Mouse (Mus musculus) WW6 (cell line): ENCODE data around the gene Asic4.

ENCODE experiments used
- DNase-seq: peaks from one replicate; pipeline ENCODE4 v3.0.0-alpha.2; 2013; ENCODE audit warnings: low read depth, low spot score

Gene Asic4

DNA sequence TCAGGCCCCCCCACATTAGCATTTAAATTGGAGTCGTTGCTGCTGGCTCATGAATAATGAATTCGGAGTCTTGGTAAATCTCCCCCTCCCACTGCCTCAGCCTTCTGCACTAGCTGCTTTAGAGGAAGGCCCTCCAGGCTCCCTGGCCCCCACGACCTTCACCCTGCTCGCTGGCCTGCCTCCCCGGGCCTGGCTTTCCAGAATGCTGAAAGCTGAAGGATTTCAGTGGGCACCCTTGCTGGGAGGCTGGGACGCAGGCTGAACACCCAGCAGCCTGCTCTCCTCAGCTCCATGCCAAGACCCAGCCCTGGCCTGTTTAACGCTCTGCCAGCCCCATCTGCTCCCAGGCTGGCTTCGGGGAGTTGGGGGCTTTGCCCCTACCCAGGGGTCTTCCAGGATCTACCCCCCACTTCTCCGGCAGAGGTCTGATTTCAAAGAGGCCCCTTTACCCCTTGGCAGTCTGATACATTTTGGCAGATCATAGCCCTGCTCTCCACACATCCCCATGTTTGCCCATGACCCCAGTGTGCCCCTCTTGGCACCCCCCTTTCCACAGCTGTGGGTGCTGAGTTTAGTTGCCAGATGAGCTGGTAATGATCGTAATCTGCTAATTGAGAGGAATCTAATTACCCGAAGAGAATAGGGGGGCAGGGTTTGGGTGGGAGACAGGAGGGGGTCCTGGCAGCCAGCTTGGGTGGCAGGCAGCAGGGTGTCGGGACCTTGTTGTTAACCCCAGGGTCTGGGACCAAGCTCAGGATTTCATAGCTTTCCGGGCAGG lies 6.8 kb upstream of the Asic4 start:
- no peak for DNase-seq

DNA sequence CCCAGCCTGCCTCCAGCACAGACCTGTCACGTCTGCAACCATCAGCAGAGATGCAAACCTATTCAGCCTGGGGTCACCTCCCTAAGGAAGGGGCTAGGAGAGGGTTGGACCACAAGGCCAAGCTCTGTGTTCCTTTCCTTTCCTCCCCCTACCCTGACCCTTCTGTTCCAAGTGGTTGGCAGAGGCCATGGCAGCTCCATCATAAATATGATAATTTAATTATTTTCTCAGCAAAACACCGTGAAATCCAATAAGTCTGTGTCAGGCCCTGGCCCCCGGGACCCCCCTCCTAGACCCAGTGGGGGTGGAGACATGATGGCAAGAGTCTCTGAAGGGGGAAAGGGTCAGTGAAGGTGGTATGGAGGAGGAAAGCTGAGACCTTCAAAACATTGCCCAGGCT lies 6.0 kb upstream of the Asic4 start:
- DNase-seq, result no peak

DNA sequence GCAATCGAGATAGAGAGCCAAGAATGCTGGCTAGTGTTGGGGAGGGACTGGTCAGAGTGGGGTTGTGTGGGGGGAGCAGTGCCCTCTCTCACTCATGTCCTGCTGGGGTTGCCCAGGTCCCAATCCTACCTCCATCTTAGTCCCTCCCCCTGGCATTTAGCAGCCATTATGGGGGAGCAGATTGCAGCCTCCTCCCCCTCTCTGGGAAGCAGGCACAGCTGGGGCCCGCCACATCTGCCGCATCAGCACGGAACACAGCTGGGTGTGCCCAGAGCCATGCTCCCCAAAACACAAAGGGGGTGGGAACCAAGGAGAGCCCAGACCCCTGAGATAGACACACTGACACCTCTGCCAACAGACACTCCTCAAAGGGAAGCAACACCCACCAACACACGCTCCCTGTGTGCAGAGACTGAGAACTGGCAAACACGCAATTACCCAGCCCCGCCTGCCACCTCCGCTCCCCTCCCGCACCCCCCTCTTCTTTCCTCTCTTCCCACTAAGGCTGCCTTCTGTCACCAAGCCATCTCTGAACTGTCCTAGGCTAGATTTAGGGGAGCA lies 5.0 kb upstream of the Asic4 start:
- no peak for DNase-seq

DNA sequence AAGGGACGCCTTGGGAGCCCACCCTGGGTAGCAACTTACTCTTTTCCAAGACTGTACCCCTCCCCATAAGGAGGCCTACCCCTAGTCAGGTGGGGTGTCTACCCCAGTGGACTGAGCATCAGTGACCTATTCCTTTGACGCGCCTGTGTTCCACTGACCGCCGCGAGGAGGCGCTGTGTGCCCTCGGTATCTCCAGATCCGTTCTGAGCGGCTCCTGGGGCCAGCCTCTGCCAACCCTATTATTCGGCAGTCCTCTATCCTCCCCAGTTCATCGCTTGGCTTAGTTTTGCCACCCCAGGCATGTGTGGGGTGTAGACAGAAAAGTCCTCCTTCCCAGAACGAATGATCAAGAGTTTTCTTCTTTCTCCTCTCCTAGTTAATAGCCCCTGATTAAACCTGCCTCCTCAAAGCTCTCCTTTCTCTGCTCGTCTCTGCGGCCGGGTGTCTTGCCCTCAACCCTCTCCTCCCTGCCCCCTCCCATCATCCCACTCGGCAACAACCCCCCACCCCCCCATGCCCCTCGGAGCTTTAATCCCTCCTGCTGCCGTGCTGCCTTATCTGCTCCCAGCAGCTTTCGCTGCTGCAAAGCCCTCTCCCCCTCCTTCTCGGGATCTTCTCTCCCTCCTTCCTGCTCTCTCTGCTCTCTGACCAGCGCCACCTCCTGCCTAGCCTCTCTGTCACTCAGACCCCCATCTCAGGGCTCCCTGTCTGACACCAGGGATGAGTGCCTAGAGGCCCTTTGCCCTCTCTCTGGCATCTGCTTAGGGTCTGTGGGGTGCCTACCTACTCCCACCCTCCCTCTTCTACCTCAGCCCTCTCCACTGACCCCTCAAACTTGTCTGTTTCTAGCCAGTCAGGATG lies 4.3 kb upstream of the Asic4 start:
- no peak for DNase-seq

DNA sequence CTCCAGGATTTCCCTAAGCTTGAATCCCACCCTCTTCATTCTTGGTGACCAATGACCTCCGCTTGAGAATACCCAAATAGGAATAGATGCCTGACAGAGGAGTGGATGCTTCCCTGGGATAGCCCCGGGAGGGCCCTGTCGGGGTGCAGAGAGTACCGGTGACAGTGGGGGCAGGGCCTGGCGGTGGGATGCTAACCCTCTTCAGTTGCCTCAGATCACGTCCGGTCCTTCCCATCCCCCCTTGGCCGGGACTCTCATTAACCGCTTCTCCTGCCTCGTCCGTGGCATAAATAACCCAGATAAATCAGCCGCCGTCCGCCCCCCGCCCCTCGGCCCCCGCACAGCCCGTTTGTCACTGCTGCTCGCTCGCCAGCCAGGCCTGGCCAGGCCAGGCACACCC lies 3.6 kb upstream of the Asic4 start:
- no peak for DNase-seq

DNA sequence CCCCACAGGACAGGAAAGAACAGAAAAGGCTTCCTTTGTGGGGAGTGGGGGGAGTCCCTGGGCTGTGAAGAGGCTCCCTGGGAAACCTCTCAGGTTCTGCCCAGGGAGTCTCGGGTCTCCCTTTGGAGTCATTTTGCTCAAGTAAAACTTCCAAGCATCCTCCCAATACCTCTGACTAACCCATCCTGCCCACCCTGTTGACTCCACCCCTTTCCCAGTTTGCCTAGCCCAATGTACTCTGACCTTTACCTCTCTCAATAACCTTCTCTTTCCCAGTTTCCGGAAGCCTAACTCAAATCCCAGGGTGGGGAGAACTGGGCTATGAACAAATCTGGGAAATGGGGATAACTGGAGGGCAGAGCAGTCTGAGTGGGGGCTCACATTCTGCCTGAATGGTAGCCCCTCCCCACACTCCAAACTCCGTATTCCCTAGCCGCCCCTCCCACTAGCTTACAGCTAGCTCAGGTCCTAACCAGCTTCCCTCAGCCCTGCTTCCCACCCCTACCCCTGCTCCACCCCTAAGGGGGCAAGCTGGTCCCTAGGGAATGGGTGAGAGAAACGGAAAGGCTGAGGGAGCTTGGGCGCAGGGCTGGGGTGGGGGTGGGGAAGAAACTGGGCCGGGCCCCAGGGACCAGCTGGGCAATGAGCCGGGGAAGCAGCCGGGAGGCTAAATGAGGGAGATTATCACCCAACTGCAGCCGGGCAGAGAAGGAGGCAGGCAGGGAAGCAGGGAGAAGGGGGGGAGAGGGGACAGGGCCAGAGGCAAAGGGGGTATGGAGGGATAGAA lies 2.8 kb upstream of the Asic4 start:
- no peak for DNase-seq

DNA sequence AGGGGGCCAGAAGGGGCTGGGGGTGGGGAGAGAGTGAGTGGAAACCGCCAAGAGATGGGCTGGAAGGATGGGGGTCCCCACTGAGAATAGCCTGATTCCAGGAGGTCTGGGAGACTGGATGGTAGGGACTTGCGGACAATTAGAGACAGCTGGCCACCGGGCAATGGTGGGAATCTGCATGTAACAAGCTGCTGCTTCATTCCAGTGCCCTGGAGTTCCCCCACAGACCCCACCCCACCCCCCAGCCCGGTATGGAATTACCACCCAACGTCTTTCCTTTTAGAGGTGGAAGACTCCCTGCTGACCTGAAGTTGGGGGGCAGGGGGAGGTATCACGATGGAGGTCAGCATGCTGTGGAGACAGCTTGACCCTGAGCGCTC lies 2.2 kb upstream of the Asic4 start:
- no peak for DNase-seq

DNA sequence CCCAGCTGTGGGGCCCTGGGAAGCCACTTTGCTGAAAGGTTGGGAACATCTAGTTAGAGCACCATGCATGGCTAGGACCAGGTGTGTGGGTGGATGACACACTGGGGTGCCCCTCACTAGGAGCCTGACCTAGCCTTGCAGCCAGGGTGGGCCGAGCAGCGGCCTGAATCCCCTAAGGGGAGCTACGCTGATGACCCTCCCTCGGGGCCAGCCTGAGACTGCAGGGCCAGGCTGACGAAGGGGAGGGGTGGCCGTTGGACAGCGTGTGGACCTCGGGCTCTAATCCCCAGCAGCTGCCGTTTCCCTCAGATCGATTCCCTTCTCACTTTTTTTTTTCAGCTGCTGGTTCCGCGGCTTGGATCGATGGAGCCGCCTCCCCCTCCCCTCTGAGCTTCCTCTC lies 1.3 kb upstream of the Asic4 start:
- DNase-seq, result no peak

DNA sequence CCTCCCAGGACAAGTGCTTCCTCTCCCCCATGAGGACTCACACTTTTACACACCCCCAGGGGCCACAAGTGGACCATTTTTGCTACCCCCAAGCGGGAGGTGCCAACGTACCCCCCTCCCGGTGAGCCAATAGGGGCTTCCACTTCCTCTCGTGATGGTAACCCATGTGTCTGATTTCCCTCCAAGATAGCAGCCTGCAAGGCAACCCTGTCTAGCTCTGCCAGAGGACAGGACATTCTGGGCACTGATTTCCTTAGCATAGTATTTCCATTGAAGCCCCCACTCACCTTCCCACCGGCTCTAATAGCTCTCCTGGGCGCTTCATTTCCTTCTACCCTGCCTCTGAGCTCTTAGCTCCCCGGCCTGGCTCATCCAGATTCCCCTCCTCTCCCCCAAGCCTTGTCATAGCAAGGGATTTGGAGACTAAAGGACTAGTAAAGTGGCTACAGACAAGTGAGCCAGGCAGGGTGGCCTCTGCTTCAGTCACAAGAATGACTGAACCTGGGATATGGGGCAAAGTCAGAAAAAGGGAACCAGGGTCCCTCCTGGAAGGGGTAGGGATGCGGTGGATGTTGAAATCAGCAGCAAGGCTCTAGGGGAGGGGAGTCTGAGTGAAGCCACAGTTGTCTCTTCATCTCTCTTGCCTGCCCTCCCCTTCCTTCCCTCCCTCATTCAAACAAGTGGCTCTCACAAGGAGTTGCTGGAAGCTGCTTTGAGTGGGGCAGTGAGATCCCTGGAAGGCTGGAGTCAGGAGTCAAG lies 680 bp upstream of the Asic4 start:
- DNase-seq, result no peak

DNA sequence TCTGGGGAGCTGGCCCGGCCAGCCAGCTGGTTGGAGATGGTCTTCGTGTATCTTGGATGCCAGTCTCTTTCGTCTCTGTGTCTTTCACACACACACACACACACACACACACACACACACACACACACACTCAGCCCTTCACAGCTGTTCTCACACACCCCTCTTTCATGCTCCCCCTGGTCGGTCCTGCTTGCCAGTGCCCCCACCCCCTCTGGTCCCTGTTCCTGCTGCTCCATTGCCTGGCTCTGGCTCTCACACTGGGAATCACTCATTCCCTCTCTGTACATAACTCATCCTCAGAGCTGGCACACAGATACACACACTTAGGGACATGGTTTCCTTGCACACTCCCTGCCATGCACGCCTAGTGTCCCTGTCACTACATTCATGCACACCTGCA lies 1.7 kb downstream of the Asic4 start:
- DNase-seq, result no peak

DNA sequence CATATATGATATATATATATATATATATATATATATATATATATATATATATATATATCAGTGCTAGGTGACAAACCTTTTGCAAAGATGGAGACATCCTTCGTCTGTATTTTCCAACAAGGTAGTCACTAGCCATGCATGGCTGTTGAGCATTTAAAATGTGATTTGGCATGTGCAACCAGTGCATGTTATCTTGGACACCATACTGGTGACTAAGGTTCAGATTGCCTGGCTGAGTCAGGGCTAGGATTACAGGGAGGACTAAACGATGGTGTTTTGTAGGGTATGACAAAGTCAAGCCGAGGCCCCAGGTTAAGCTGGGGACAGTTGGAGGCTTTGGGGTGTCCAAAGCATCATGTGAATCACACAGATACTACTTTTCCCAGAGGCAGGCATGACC lies 5.2 kb downstream of the Asic4 start:
- no peak for DNase-seq

DNA sequence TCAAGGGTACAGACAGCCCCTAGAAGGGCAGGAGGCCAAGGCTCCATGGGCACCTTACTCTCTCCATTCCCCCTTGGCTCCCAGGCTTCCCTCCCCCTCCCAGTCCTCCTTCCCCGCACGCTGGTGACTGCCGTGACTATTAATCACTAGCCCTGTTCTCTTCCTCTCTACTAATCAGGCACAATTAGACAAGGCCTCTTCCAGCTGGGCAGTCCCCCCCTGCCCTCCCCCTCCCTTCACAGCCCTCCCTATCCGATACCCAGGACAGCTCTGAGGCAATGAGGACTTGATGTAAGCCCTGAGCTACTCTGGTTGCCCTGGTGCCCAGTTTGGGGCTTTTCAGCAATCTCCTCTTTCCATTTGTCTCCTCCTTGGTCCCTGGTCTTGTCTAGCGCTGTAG lies 5.7 kb downstream of the Asic4 start:
- no peak for DNase-seq

DNA sequence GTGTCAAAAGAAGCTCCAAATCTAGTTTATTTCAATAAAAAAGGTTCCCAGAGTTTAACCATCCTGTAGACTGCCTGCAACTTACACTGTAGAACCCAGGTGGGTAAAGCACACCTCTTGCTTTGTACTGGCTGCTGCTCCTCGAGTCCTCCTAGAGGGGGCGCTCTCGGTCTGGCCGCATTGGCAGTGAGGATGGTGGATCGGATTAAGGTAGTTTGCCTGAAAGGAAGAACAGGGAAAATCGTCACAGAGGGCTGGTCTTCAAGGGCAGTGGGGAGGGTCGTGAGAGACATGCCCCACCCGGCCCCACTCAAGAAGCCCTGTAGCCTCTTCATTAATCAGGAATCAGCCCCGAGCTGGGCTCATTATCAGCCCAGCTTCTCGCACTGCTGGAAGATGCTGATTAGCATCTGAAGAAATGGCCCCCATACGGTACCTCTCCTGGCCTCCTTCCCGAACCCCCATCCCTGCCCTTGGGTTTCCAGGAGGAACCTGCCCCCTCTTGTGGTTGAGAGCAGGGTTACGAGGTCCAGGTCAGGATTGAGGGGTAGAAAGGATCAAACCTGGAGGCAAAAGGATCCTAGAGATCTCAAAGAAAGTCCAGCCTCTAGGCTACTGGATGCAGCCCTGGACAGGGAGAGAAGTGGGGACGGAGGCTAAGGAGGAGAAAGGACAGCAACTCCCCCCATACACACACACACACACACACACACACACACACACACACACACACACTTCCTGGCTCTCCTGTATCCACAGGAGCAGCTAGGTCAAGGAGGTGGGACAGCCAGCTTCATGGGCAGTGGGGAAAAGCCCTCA lies 6.7 kb downstream of the Asic4 start:
- no peak for DNase-seq

DNA sequence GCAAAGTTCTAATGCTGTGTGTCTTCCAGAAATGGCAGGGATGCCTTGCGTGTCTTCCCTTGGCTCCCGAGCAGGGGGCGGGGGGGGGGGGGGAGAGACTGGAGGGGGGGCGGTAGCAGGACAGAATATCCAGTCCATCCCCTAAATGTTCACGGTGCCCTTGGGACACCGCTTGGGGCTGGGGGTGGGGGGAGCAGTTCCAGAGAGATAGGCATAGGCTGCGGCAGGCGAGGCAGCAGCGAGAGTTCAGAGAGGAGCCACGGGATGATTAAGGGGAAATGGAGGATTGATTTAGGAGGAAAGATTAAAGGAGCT lies 7.4 kb downstream of the Asic4 start:
- DNase-seq, result no peak

DNA sequence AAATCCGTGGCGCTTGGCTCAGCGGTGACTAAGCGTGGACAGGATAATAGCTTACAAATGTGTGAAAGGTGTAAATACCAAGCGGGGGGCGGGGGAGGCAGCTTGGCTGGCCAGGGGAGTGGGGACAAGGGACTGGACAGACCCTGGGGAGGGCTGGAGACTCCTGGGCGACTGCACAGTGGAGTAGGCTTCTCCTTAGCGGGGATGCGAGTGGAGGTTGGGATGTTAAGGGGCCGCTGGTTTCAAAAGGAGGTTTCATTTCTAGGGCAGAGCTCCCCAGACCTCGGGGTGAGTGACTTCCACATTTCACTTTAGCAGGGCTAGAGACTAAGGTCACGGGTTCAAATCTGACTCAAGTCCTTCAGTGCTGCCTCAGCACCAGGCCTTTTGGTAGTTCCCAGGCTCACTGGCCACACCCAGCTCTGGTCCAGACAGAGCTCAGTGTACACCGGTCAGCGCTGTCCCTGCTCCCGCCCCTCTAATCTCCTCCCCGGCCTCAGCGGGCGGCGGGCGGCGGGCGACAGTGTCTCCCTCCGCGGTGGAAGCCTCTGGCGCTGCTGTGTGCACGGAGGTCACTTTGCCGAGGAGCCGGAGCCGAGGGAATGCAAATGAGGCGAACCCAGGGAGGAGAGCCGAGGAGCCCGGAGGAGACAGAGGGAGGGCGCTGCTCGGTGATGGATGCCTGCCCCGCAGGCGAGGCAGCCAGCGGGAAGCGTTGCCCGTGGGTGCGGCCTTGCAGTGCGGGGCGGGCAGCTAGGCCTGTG lies 8.0 kb downstream of the Asic4 start:
- no peak for DNase-seq

DNA sequence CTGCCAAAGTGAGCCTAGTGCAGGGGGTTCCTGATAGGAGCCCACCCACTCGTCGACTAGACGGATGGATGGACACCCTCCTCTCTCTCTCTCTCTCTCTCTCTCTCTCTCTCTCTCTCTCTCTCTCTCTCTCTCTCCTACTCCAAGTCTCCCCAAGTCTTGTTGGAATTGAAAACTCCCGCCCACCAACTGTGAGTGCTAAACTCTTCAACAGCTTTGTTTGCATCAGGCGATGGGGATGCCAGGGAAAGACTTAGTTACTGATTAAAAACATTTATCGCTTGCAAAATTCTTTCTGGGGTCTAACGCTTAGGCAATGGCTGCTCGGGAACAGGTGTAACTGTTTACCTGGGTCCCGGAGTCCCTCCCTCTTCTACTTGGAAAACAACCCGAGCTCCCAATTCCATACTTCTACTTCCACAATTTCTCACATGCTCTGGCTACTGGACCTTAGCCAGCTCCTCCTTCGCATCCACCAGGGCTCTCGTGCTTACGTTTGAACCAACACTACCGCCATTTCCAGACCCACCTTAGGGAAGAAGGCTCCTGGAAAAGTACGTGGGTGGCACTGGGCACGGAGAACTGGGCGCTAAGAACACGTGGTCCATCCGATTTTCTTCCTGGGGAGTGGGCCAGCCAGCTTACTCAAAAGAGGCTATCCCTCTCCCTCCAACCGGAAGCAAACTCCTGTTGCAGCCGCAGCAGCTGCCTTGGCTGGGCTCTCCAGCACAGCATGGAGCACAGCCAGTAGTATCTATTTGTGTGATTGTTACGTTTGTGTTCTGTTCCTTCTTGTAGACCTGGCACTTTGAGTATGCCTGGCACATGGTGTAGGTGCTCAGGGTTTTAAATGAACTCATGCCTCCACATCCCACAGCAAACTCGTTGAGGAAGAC lies 8.8 kb downstream of the Asic4 start:
- no peak for DNase-seq

DNA sequence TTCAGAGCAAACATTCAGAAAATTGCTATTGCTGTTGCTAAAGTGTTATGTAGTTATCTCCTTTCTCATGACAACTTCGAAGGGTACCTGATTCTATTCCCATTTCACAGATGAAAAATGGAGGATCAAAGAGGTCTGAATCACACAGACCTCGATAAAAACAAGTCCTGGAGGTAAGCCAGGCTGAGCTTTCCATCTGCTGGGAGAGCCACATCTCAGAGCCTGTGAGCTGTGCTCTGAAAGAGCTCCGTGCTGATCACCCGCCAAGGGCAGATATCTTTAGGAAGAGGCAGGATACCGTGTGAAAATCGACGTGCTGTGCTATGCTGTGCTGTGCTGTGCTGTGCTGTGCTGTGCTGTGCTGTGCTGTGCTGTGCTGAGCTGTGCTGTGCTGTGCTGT lies 10.1 kb downstream of the Asic4 start:
- DNase-seq, result no peak

DNA sequence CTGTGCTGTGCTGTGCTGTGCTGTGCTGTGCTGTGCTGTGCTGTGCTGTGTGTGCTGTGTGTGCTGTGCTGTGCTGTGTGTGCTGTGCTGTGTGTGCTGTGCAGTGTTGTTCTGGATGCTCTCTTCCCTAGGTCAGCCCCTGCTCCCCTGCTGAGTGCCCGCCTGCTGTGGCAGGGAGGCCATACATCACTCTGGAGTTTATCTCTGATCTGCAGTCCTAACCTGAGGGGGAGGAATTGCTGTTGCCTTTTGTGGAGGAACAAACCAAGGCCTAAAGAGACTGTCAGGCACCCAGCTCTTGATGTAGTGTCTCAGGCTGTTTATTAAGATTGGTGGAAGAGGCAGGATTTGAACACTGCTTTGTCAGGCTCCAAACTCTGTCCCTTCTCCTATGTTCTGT lies 12.4 kb downstream of the Asic4 start:
- no peak for DNase-seq

DNA sequence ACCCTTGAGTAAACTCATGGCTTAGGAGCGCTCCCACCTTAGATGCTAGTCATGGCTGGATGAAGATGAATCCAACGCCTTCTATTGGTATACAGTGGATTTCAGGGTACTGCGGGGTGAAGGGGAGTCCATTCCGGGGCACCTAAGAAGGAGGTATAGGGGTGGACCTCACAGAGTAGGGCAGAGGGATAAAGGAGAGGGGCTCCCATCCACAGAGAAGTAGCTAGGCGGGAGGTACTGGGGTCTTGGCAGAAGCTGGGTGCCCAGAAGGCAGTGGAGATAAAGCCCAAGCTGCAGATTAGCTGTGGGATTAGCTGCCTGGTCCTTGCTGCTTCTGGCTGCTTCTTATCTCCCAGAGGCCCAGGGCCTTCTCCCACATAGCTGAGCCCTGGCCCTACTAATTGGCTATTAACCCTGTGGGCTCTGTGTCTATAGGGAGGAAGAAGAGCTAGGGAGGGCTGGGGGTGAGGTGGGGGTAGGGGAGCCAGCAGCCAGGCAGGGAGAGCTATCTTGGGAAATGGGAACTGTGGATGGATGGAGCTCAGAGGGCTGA lies 13.5 kb downstream of the Asic4 start:
- no peak for DNase-seq
